Mouse (Mus musculus) liver, adult 2 months (tissue): ENCODE measurements at regions not wholly inside any gene's neighbourhood (a gene's known extent, or its start where the extent isn't known, plus 50 kb on each side); places are given as distances from the start of the nearest gene placed in this dataset.

Experiments used
- DNase-seq: peaks from one replicate; pipeline ENCODE4 v3.0.0-alpha.2; 2011; ENCODE audit warnings: low read depth, low spot score; ENCODE audit errors: extremely low read depth
- H3K27ac ChIP-seq: fragments of 200-500 bp; replicated peaks from 2 replicates; pipeline ENCODE4 v1.5.1; 2012; ENCODE audit warnings: low read depth, mild to moderate bottlenecking, control low read depth, inconsistent platforms, low read length; ENCODE audit not compliant: insufficient read depth
- H3K27me3 ChIP-seq: fragments of 200-500 bp; 2 replicates; pipeline ENCODE4 v1.6.1; 2012; ENCODE audit warnings: mild to moderate bottlenecking, moderate library complexity, low read length, inconsistent platforms; ENCODE audit not compliant: control insufficient read depth, insufficient read depth
- H3K36me3 ChIP-seq: fragments of 200-500 bp; 2 replicates; pipeline ENCODE4 v1.6.1; 2012; ENCODE audit warnings: low read length, inconsistent platforms; ENCODE audit not compliant: control insufficient read depth, insufficient read depth
- H3K4me1 ChIP-seq: fragments of 200-500 bp; 2 replicates; pipeline ENCODE4 v1.6.1; 2011; ENCODE audit warnings: low read length; ENCODE audit not compliant: control insufficient read depth, insufficient read depth
- H3K4me3 ChIP-seq: fragments of 200-500 bp; 2 replicates; pipeline ENCODE4 v1.5.1; 2011; ENCODE audit warnings: low read depth, mild to moderate bottlenecking, control low read depth, low read length, moderate library complexity; ENCODE audit not compliant: insufficient read depth
- H3K79me2 ChIP-seq: fragments of 200-500 bp; 2 replicates; pipeline ENCODE4 v1.6.1; 2012; ENCODE audit warnings: inconsistent platforms, mild to moderate bottlenecking, low read length, moderate library complexity; ENCODE audit not compliant: control insufficient read depth, insufficient read depth
- H3K9ac ChIP-seq: fragments of 200-500 bp; 2 replicates; pipeline ENCODE4 v1.6.1; 2012; ENCODE audit warnings: low read depth, mild to moderate bottlenecking, control low read depth, inconsistent platforms, low read length
- CTCF ChIP-seq: fragments of 200-500 bp; IDR thresholded peaks from 2 replicates; pipeline ENCODE4 v1.5.1; 2011; ENCODE audit warnings: low read depth, low read length, control low read depth
- POLR2A ChIP-seq: fragments of 200-500 bp; IDR thresholded peaks from 2 replicates; pipeline ENCODE4 v1.6.1; 2011; ENCODE audit warnings: low read length, control low read depth; ENCODE audit not compliant: insufficient read depth; ENCODE audit errors: extremely low read depth
- WGBS: fragments of 180-500 bp; shearing (Covaris S2); methylation state at CpG from one replicate; pipeline ENCODE4 v1.1.7; 2018; 5-methylcytosine and 5-hydroxymethylcytosine counted together

DNA sequence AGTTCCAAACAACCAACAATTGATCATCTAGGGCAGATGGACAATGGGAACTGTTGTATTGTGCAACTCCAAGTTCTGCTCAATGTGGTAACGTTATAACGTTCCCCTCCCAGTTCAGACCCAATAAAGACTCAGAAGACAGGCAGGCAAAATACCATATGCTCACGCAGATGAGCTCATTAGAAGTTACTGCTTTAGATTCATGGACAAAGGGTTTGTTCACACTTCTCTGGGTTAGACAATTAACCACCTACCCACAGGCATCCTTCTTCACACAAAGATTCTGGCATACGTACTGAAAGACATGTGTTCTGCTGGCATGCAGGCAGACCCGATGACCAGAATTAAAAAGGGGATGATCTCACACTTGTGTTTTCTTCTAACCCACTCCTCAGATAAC lies 130.0 kb downstream of the Polr2m start:
- Histone ChIP-seq H3K36me3 (no peaks in the 10 kb centered on the region), H3K27ac (no peak overlapping the region), H3K4me1 (no peaks in the 10 kb centered on the region), H3K27me3 (no peaks in the 10 kb centered on the region), H3K9ac (no peak overlapping the region), H3K4me3 (no peak overlapping the region), H3K79me2 (no peaks in the 10 kb centered on the region)
- no peak for DNase-seq
- TF ChIP-seq CTCF (no peak), POLR2A (no peak)
- WGBS, result 75% methylated on average over 5 of the region's 5 CpGs
